Mouse (Mus musculus) intestine, postnatal 0 days (tissue): ENCODE measurements around the gene Srsf12. TPM values are rescaled to one million over a fixed set of nuclear protein-coding genes. Genes with fewer than 3 reads are reported as not detected.

Source experiments
- ATAC-seq: fragments of 200-750 bp; cut with Nextera tagmentation; 2 replicates; pipeline ENCODE4 v1.8.0; 2017; ENCODE audit warnings: mild to moderate bottlenecking, moderate TSS enrichment, moderate library complexity
- H3K27ac ChIP-seq: fragments of 300-500 bp; sonication (generic); 2 replicates; pipeline ENCODE4 v1.5.1; 2014; ENCODE audit warnings: mild to moderate bottlenecking, low read depth, low read length, moderate library complexity
- H3K27me3 ChIP-seq: fragments of 300-500 bp; sonication (generic); replicated peaks from 2 replicates; pipeline ENCODE4 v1.6.1; 2014; ENCODE audit warnings: low read length, mixed read lengths; ENCODE audit not compliant: control insufficient read depth, insufficient read depth
- H3K36me3 ChIP-seq: fragments of 300-500 bp; sonication (generic); 2 replicates; pipeline ENCODE4 v1.6.1; 2014; ENCODE audit warnings: mild to moderate bottlenecking, moderate library complexity; ENCODE audit not compliant: control insufficient read depth, insufficient read depth
- H3K4me1 ChIP-seq: fragments of 300-500 bp; sonication (generic); replicated peaks from 2 replicates; pipeline ENCODE4 v1.6.1; 2014; ENCODE audit warnings: antibody characterized with exemption, low read length, mixed read lengths; ENCODE audit not compliant: control insufficient read depth, insufficient read depth
- H3K4me2 ChIP-seq: fragments of 300-500 bp; sonication (generic); replicated peaks from 2 replicates; pipeline ENCODE4 v1.6.1; 2014; ENCODE audit warnings: low read depth, mild to moderate bottlenecking, moderate library complexity
- H3K4me3 ChIP-seq: fragments of 300-500 bp; sonication (generic); 2 replicates; pipeline ENCODE4 v1.5.1; 2014; ENCODE audit warnings: low read depth, low read length
- H3K9ac ChIP-seq: fragments of 300-500 bp; sonication (generic); 2 replicates; pipeline ENCODE4 v1.6.1; 2014; ENCODE audit warnings: mild to moderate bottlenecking, low read depth, low read length
- H3K9me3 ChIP-seq: fragments of 300-500 bp; sonication (generic); 2 replicates; pipeline ENCODE4 v1.6.1; 2016; ENCODE audit warnings: mixed run types; ENCODE audit not compliant: control insufficient read depth
- CTCF ChIP-seq: sonication (generic); IDR thresholded peaks from 2 replicates; pipeline ENCODE4 v1.5.1; 2016; ENCODE audit warnings: low read depth, mild to moderate bottlenecking, control low read depth, antibody characterized with exemption, moderate library complexity
- WGBS: fragments of 180-500 bp; shearing (Covaris S2); extraction: QIAGEN DNeasy Blood & Tissue Kit; methylation state at CpG from one replicate; pipeline ENCODE4 v1.1.7; 2014; 5-methylcytosine and 5-hydroxymethylcytosine counted together
- polyA plus RNA-seq: library from polyadenylated mRNA; unstranded; fragments of >200 nt; fragmentation: Nextera tagmentation; extraction: Ambion mirVana; gene quantifications from 2 replicates; pipeline ENCODE4 v1.2.1, GENCODE M21; 2015

Srsf12 gene
- polyA plus RNA-seq, 1 experiment from 2014 or later: 2.0 TPM

DNA sequence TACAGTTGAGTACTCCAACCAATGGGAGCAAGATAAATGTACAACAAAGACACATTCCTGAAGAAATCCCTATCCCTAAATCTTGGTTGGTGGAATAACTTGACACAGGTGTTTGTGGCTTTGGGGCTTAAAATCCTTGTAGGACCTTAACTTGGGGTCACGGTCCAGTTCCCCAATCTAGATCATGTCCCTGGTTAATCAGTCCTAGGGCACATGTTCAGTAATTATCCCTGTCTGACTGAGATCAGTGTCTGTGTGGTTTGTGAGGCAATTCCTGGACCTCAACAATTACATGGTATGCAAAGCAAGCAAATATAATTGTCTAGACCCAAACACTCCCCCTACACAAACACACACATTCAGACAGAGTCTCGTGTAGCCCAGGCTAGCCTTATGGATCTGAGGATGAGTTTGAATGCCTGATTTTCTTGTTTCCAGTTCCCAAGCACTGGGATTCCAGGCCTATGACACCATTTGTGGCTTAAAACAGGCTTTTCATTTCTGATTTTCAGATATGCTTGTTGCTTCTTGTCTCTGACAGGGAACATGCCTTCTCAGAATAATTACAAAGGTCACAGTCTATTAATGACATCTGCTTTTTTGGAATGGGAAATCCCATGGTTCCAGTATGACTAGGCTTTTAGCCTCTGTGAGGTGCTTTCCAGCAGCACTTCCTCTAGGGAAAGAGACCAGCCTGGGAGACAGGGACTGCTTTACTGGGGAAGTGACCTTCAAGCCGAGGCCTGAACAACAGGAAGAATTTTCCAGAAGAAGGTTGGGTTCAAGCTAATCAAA, 73.3 kb downstream of the Srsf12 start:
- Histone ChIP-seq H3K9me3 (no peaks in the 10 kb centered on the region), H3K4me2 (no peak overlapping the region), H3K4me1 (no peaks in the 10 kb centered on the region), H3K9ac (no peak overlapping the region), H3K36me3 (no peaks in the 10 kb centered on the region), H3K27ac (peak overlapping the region; percentile 81), H3K27me3 (no peaks in the 10 kb centered on the region), H3K4me3 (no peak overlapping the region)
- WGBS: 58% methylated on average over 3 of the region's 3 CpGs
- no peak for TF ChIP-seq CTCF
- ATAC-seq: peak; percentile 74

Other genes starting within 250 kb of the Srsf12 start
- gene Rragd, start 226.0 kb upstream of the Srsf12 start, polyA plus RNA-seq: 51.9 and 56.4 TPM in 2 replicates
- gene Ube2j1, start 177.6 kb upstream of the Srsf12 start, polyA plus RNA-seq: 33.3 and 36.8 TPM in 2 replicates
- 0.07 TPM in 1 of 2 replicates, not detected in the other for gene Gabrr2, start 146.0 kb upstream of the Srsf12 start, polyA plus RNA-seq
- 0.12 and 0.20 TPM in 2 replicates for gene Gabrr1, start 76.5 kb upstream of the Srsf12 start, polyA plus RNA-seq
- 1.8 and 1.9 TPM in 2 replicates for gene Pm20d2, start 19.3 kb upstream of the Srsf12 start, polyA plus RNA-seq
- 113 and 131 TPM in 2 replicates for gene Pnrc1, start 81.2 kb downstream of the Srsf12 start, polyA plus RNA-seq
- gene Rngtt, start 101.3 kb downstream of the Srsf12 start, polyA plus RNA-seq: 7.7 and 10.0 TPM in 2 replicates